Mouse (Mus musculus) heart, embryonic 14.5 days (tissue): ENCODE data around the gene Gm45711. TPM values are rescaled to one million over a fixed set of nuclear protein-coding genes. Genes with fewer than 3 reads are reported as not detected.
"Not testable (repeated sequence)": the region's sequence is repeated elsewhere in the genome, so short reads cannot be mapped to it uniquely, and the experiment has no call there.

Source experiments
- ATAC-seq: fragments of 200-750 bp; cut with Nextera tagmentation; 2 replicates; pipeline ENCODE4 v1.8.0; 2017; ENCODE audit warnings: low read depth, moderate TSS enrichment; ENCODE audit not compliant: insufficient number of reproducible peaks, insufficient read depth, low FRiP score
- H3K27ac ChIP-seq, 2 experiments: fragments of 200-500 bp in 1 of 2; fragments of 300-500 bp in 1 of 2; sonication (generic) in 1 of 2; replicated peaks in 1 of 2; 2 replicates each; pipeline ENCODE4 v1.5.1; 2012 to 2014; ENCODE audit warnings: low read depth in 2 of 2, low read length in 2 of 2, control low read depth in 1 of 2, mild to moderate bottlenecking in 1 of 2, mixed read lengths in 1 of 2; ENCODE audit not compliant: control insufficient read depth in 1 of 2, insufficient read depth in 1 of 2
- H3K27me3 ChIP-seq: fragments of 300-500 bp; sonication (generic); 2 replicates; pipeline ENCODE4 v1.6.1; 2014; ENCODE audit warnings: mild to moderate bottlenecking, low read length, control low read depth; ENCODE audit not compliant: control insufficient read depth, insufficient read depth
- H3K36me3 ChIP-seq: fragments of 300-500 bp; sonication (generic); 2 replicates; pipeline ENCODE4 v1.6.1; 2014; ENCODE audit warnings: mild to moderate bottlenecking, control low read depth, low read length, mixed read lengths; ENCODE audit not compliant: control insufficient read depth, insufficient read depth
- H3K4me1 ChIP-seq, 2 experiments: fragments of 200-500 bp in 1 of 2; fragments of 300-500 bp in 1 of 2; sonication (generic) in 1 of 2; 2 replicates each; pipeline ENCODE4 v1.6.1; 2012 to 2014; ENCODE audit warnings: low read length in 2 of 2, control low read depth in 1 of 2, mixed read lengths in 1 of 2; ENCODE audit not compliant: control insufficient read depth in 2 of 2, insufficient read depth in 2 of 2
- H3K4me2 ChIP-seq: fragments of 300-500 bp; sonication (generic); 2 replicates; pipeline ENCODE4 v1.6.1; 2014; ENCODE audit warnings: mild to moderate bottlenecking, low read length
- H3K4me3 ChIP-seq, 2 experiments: fragments of 200-500 bp in 1 of 2; fragments of 300-500 bp in 1 of 2; sonication (generic) in 1 of 2; 2 replicates each; pipeline ENCODE4 v1.5.1; 2012 to 2014; ENCODE audit warnings: low read length in 2 of 2, mild to moderate bottlenecking in 2 of 2, control low read depth in 1 of 2, low read depth in 1 of 2, moderate library complexity in 1 of 2; ENCODE audit not compliant: control insufficient read depth in 1 of 2, insufficient read depth in 1 of 2
- H3K9ac ChIP-seq: fragments of 300-500 bp; sonication (generic); 2 replicates; pipeline ENCODE4 v1.6.1; 2014; ENCODE audit warnings: mild to moderate bottlenecking, low read length
- H3K9me3 ChIP-seq: fragments of 300-500 bp; sonication (generic); 2 replicates; pipeline ENCODE4 v1.6.1; 2016; ENCODE audit warnings: low read length, control low read depth; ENCODE audit not compliant: control insufficient read depth
- WGBS: fragments of 180-500 bp; shearing (Covaris S2); extraction: QIAGEN DNeasy Blood & Tissue Kit; methylation state at CpG from one replicate; pipeline ENCODE4 v1.1.7; 2014; 5-methylcytosine and 5-hydroxymethylcytosine counted together
- polyA plus RNA-seq: library from polyadenylated mRNA; unstranded; fragments of >200 nt; fragmentation: Nextera tagmentation; extraction: Ambion mirVana; gene quantifications from 2 replicates; pipeline ENCODE4 v1.2.1, GENCODE M21; 2014

The Gm45711 gene
- polyA plus RNA-seq, 1 experiment from 2014 or later, result not detected

- Histone ChIP-seq H3K4me3 (peak within 1 kb of the TSS; percentile 71 to 77), H3K4me1 (peaks cover 9 to 31% of the 10 kb centered on the region in 2 experiments; a peak in 3 of 4 replicates), H3K9ac (peak within 1 kb of the TSS; percentile 96), H3K27ac (peak within 1 kb of the TSS; percentile 55 to 92), H3K27me3 (no peaks in the 10 kb centered on the region), H3K9me3 (no peaks in the 10 kb centered on the region), H3K36me3 (peaks cover 7% of the 10 kb centered on the region), H3K4me2 (peak within 1 kb of the TSS; percentile 86)
- 24% methylated on average over 15 of the region's 18 CpGs for WGBS
- no peak for ATAC-seq
These were observed 29.5 kb upstream of the Gm45711 start, which contains the start of gene Cmtm3 for GRCm38 (mm10) chr8:104339229-104339982. TSS of gene Cmtm3 (plus strand) at chr8:104339410.

GRCm38 (mm10) chr8:104337890-104338289, 28.0 kb upstream of the Gm45711 start:
- peaks cover 9 to 25% of the 10 kb centered on the region in 2 experiments; a peak in 3 of 4 replicates for H3K4me1 ChIP-seq
- no peak overlapping the region for H3K4me2 ChIP-seq
- peaks cover 4% of the 10 kb centered on the region; the same call in 1 of the 2 replicates for H3K36me3 ChIP-seq
- H3K4me3 ChIP-seq, result no peak overlapping the region
- no peak overlapping the region for H3K27ac ChIP-seq
- WGBS, result 39% methylated on average over 3 of the region's 3 CpGs
- H3K9me3 ChIP-seq, result no peaks in the 10 kb centered on the region
- H3K9ac ChIP-seq, result no peak overlapping the region
- ATAC-seq, result no peak
- H3K27me3 ChIP-seq, result no peaks in the 10 kb centered on the region

GRCm38 (mm10) chr8:104336806-104337205, 26.9 kb upstream of the Gm45711 start:
- Histone ChIP-seq H3K27ac (no peak overlapping the region), H3K36me3 (no peaks in the 10 kb centered on the region), H3K4me2 (no peak overlapping the region), H3K4me1 (peaks cover 8 to 17% of the 10 kb centered on the region in 2 experiments; a peak in 3 of 4 replicates), H3K27me3 (no peaks in the 10 kb centered on the region), H3K9ac (no peak overlapping the region), H3K9me3 (no peaks in the 10 kb centered on the region), H3K4me3 (no peak overlapping the region)
- ATAC-seq, result no peak
- WGBS, result 69% methylated on average over 1 of the region's 1 CpGs

GRCm38 (mm10) chr8:104334196-104334595, 24.3 kb upstream of the Gm45711 start:
- Histone ChIP-seq H3K4me1 (peaks cover 0 to 1% of the 10 kb centered on the region in 2 experiments; a peak in 1 of 4 replicates), H3K27me3 (no peaks in the 10 kb centered on the region), H3K9me3 (no peaks in the 10 kb centered on the region), H3K4me3 (no peak overlapping the region), H3K9ac (no peak overlapping the region), H3K27ac (no peak overlapping the region), H3K36me3 (no peaks in the 10 kb centered on the region), H3K4me2 (no peak overlapping the region)
- ATAC-seq, result no peak
- WGBS, result 83% methylated on average over 1 of the region's 1 CpGs

- Histone ChIP-seq H3K9ac (no peak overlapping the region), H3K4me3 (no peak overlapping the region), H3K4me1 (no peaks in the 10 kb centered on the region), H3K27me3 (no peaks in the 10 kb centered on the region), H3K9me3 (no peaks in the 10 kb centered on the region), H3K4me2 (no peak overlapping the region), H3K27ac (no peak overlapping the region), H3K36me3 (no peaks in the 10 kb centered on the region)
- 59% methylated on average over 5 of the region's 5 CpGs for WGBS
- ATAC-seq, result no peak
These were observed 23.9 kb upstream of the Gm45711 start for GRCm38 (mm10) chr8:104333786-104334185.

GRCm38 (mm10) chr8:104332665-104333631, 23.1 kb upstream of the Gm45711 start:
- Histone ChIP-seq H3K9ac (no peak overlapping the region), H3K4me1 (no peaks in the 10 kb centered on the region), H3K4me2 (no peak overlapping the region), H3K27me3 (no peaks in the 10 kb centered on the region), H3K9me3 (no peaks in the 10 kb centered on the region), H3K27ac (no peak overlapping the region), H3K36me3 (no peaks in the 10 kb centered on the region), H3K4me3 (no peak overlapping the region)
- no peak for ATAC-seq
- WGBS, result 39% methylated on average over 5 of the region's 5 CpGs

GRCm38 (mm10) chr8:104321930-104322329, 12.0 kb upstream of the Gm45711 start, which contains the start of gene Cmtm2b:
TSS of gene Cmtm2b (plus strand) at chr8:104322230.
- H3K36me3 ChIP-seq, H3K27ac ChIP-seq, ATAC-seq, H3K4me3 ChIP-seq, H3K9ac ChIP-seq, H3K27me3 ChIP-seq, H3K9me3 ChIP-seq, H3K4me2 ChIP-seq, H3K4me1 ChIP-seq: not testable (repeated sequence)
- WGBS, result 79% methylated on average over 12 of the region's 12 CpGs
